Mouse (Mus musculus) left cerebral cortex, adult 11 months (tissue): ENCODE measurements around the gene Ndc1.
"Not testable (repeated sequence)": the region's sequence is repeated elsewhere in the genome, so short reads cannot be mapped to it uniquely, and the experiment has no call there.

Experiments used
- DNase-seq: peaks from one replicate; pipeline ENCODE4 v3.0.0; 2022; ENCODE audit warnings: low spot score

Ndc1 gene

DNA sequence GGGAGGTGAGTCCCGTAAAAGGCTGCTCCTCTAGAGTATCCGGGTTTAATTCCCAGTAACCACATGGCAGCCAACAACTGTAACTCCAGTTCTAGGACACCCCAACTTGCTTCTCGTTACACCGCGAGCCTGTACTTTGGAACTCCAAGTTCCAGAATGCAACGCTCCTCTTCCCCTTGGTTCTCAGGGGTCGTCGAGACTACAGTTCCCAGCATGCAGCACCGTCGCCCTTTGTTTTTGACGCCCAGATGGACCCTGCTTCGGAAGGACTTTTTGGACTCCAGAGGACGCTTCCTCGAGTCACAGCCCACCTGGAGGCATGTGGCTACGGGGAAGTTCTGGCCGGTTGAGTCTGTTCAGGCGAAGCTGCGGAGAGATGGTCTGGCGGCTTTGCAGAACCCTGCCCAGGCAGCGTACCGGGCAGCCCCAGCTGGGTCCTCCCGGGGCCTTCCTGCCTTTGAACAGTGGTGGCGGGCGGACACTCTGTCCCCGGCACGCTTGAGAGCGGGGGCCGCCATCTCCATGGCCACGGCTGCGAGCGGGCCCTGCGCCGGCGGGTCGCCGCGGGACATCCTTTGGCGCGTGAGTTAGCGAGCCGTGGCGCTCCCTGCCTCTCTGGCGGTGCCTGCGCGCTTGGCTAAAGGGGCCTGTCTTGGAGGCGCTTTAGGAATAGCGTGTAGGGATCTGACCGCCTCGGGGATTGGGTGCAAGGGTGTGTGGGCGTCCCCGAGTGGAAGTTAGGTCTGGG lies at the start of gene Ndc1:
Gene Ndc1 (plus strand): TSS at position 218 of the 748 bp plus-strand sequence.
- DNase-seq = peak; percentile 73

DNA sequence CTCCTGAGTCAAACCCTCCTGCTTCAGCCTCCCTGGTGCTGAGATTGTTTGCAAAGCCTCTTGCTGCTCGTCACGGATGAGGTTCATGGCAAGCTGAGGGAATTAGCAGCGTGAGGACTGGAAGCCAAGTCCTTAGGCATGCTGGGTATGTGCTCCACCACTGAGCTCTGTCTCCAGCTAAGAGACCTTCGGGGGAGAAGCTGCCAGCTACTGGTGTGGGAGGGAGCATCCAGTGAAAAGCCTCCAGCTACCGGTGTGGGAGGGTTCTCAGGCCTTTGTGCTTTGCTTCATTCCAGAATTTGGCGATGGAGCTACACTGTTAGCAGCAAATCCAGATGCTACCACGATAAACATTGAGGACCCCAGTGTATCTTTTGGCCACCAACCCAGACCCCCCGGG lies 48.9 kb upstream of the Ndc1 start:
- DNase-seq = no peak

DNA sequence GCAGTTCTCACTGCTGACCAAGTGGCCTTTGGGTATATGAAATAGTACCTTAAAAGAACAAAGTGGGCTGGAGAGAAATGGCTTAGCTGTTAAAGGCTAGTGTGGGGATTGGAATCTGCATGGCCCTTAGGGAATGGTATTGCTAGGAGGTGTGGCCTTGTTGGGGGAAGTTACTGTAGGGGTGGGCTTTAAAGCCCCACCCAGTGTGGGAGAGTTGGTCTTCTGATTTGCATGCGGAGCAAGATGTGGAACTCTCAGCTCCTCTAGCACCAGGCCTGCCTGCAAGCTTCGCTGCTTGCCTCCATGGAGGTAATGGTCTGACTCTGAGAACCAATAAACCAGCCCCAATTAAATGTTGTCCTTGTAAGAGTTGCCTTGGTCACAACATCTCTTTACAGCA lies 46.5 kb upstream of the Ndc1 start:
- DNase-seq = no peak

GRCm38 (mm10) chr4:107323113-107323512 lies 44.5 kb upstream of the Ndc1 start:
- no peak for DNase-seq

GRCm38 (mm10) chr4:107328530-107328929 lies 39.1 kb upstream of the Ndc1 start:
- no peak for DNase-seq

DNA sequence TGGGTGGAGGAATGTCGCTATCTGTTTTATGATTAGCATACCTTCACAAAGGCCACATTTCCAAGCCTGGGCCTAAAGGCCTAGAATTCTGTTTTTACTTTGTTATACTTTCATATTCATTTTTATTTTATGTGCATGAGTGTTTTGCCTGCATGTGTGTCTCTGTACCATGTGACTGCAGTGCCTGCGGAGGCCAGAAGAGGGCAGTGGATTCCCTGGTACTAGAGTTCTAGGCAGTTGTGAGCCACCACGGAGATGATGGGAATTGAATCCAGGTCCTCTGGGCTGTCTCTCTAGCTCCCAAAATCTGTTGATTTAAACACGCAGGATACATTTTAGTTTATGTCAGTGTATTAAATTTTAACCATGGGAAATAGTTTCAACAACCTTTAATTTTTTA lies 34.1 kb upstream of the Ndc1 start:
- no peak for DNase-seq

- no peak for DNase-seq
These were observed 31.2 kb upstream of the Ndc1 start for GRCm38 (mm10) chr4:107336356-107336755.

DNA sequence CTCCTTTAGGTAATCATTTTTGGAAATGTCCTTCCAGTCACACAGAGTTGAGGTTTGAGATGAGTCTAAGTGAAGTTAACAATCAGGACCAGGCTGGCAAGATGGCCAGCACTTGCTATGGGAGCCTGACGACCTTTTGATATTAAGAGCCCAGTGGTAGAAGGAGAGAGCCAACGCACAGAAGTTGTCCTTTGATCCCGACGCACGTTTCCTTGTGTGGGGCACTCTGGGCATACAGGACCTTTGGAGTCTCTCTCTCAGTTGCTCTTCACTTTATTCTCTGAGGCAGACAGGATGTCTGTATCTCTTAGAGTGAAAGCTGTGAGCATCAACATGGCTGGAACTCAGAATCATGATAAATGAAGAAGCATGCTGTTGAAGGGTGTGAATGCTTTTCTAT lies 30.1 kb upstream of the Ndc1 start:
- no peak for DNase-seq

DNA sequence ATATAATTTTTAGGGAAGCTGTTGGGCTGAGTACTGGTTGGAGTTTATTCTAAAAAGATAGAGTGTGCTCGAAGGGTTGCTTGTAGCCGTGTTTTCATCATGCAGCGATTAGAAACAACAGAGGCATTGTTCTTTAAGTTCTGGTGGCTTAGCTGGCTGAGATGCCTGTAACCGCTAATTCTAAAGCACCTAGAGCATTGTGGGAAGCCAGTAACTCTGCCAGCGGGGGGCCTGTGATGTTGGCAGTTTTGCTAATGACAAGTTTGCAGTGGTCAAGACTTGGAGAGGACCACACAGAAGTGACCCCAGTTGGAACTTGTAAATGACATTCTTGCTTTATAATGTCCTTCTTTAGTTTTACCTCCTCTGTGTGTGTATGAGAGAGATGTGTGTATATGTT lies 26.2 kb upstream of the Ndc1 start:
- no peak for DNase-seq

DNA sequence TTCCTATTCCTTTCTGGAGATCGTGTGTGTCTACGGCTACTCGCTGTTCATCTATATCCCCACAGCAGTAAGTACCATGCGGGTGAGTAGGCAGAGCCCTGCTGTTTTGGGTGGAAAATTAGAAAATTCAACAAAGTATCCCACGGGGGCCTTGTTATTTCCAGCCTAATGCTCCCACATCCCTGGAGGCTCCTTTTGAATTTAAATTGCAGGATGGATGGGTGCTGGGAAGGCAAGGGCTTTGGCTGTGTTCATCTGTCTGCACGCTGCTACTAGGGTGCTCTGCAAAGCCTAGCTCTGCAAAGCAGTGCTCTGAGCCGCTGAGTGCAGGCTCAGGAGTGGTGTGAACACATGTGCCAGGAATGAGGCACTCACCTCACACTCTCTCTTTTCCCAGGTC lies 23.0 kb upstream of the Ndc1 start:
- DNase-seq = peak; percentile 21

DNA sequence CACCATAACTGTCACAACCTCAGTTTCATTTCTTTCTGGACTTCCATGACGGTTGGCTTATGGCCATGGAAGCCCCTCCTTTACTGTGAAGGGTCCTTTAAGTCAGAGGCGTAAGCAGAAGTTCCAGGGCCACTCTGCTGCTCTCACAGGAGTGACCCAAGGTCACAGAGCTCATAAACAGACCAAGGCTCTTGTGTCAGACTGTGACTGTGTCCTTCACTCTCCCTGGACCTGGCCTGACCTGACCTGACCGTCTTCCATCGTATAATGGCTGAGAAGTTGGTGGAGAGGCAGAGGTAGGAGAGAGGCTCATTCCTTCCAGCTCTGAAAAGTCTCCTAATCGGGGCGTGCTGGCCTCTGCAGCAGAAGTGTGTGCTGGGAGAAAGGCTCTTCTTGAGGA lies 20.4 kb upstream of the Ndc1 start:
- no peak for DNase-seq

GRCm38 (mm10) chr4:107348529-107349310 lies 18.9 kb upstream of the Ndc1 start:
- DNase-seq = no peak

DNA sequence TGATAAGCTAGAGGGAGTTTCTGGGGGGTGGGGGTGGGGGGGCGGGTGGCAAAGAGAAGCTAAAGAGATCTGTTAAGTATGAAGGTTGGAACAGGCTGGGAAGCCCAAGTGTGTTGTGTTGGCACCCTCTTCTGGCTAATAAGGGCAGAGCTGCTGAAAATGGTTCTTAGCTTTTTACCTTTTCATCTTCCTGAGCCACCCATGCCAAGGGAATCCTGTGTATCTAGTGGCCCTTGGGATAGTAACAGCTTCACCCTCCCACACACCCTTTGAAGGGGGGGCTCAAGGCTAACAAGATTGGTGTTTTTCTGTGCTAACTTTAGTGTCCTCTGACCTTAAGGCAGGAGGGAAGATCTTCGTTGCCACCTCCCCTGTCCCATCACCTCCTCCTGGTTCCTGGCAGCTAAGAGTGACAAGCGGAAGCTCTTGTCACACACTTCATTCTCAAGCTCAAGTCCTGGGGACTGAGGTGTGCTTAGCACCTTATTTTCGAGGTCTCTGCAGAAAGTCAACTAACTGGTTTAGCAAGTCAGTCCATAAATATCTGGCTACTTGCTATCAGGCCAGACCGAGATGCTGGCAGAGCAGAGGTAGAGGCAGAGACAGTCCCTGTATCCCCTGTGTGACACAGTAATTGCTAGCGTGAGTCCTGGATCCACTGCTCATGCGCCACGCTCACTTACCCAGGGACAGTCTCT lies 18.1 kb upstream of the Ndc1 start:
- DNase-seq = peak; percentile 37

DNA sequence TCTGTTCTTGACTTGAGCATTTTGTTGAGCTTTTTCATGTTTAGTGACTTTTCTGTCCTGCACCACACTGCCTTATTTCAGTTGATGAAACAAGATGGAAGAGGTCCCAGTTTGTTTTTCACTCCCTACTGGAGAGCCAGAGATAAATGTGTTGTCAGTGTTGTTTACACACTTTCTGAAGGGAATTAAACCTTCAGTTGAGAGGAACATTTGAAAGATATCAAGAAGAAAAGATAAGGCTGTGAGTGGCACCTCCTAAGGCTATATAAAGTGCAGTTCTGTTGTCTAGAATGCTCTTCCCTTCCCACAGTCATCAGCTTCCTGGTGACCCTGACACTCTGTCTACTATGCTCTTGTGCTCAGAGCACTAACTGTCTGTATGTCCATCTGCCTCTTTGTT lies 16.2 kb upstream of the Ndc1 start:
- DNase-seq = no peak

- DNase-seq = no peak
These were observed 14.0 kb upstream of the Ndc1 start for GRCm38 (mm10) chr4:107353612-107354011.

DNA sequence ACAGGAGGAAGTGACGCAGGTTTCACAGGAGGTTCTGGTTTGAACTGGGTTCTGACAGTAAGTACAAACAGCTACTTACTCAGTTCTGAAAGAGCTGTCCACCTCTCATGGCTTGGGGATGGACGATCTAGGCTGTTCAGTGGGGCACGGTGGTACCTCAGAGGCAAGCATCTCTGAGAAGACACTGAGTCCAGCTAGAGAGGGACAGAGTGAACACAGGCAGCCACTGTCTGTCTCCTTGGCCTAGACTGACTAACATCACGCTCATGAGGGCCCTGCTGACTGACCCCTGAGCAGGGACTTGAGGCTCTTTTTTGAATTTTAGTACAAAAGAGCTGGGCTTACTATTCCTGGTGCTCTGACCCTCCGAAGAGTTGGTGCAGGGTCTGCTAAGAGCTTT lies 13.5 kb upstream of the Ndc1 start:
- DNase-seq = no peak

GRCm38 (mm10) chr4:107354543-107354942 lies 13.0 kb upstream of the Ndc1 start:
- DNase-seq = no peak

- not testable (repeated sequence) for DNase-seq
These were observed 10.4 kb upstream of the Ndc1 start for GRCm38 (mm10) chr4:107357172-107357571.

DNA sequence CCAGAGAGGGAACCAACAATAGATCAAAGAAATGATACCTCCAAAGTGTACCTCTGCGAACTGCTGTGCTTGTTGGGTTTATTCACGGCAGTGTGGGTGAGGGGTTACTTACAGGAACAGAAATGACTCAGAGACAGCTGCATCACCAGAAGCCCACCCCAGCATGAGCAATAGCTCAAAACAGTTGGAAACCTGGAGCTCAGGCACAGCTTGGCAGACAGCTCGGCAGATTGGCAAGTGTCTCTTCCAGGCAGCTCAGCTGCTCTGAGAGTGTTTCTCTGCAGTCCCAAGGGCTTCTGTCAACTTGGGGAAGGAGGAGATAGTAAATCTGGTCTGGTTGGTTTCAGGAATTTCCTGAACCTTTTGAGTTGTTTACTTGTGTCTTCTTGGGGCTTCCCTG lies 9.1 kb upstream of the Ndc1 start:
- DNase-seq = no peak

DNA sequence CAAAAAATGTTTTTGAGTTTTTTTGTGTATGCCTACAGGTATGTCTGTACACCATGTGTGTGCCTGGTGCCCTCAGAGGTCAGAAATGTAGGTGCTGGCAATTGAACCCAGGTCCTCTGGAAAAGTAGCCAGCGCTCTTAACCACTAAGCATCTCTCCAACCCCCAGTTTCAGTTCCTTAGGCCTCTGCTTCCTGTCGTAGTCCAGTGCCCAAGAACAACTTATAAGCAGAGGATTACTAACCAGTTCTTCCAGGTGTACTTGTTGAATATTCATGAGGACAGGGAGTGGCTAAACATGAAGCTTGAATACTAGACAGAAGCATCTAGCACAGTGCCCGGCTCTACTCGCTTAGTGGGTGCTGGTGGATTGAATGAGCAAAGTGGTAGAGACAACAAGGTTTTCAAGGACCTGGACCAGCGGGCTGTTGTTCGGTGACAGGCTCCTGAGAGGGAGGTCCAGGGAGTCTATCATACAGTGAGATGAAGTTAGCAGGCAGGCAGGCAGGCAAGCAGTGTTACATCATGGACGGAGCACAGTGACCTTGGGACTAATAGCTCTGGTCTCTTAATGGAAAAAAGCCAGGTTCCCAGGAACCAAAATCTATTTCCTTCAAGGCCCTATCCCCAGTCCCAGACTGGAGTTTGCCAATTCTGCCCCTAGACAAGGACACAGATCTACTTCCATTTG lies 7.0 kb upstream of the Ndc1 start:
- no peak for DNase-seq

DNA sequence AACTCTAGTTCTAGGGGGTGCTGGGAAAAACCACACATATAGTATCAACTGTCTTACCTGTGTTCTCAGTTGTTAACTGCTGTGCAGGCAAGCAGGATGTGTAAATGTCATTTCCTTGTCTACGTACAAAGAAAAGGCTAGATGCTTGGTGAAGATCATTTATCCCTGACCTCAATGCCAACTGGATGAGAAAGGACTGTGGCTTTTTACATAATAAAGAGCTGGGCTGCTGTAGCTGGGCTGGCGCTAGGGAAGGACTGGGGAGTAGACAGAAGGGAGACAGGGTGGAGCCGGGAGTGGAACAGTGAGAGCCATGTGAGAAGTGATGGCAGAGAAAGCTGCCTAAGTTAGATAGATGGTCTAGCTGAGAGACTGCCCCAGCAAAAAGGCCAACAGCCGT lies 4.8 kb upstream of the Ndc1 start:
- DNase-seq = no peak

GRCm38 (mm10) chr4:107363573-107363972 lies 4.0 kb upstream of the Ndc1 start:
- no peak for DNase-seq
